Mouse (Mus musculus) liver, postnatal 0 days (tissue): ENCODE measurements around the gene Lcorl.

Experiments used
- CTCF ChIP-seq: sonication (generic); IDR thresholded peaks from 2 replicates; pipeline ENCODE4 v1.5.1; 2016; ENCODE audit warnings: antibody characterized with exemption, low read depth
- EP300 ChIP-seq: IDR thresholded peaks from 2 replicates; pipeline ENCODE4 v1.6.1; 2016; ENCODE audit warnings: antibody characterized with exemption, low read depth, mild to moderate bottlenecking

DNA sequence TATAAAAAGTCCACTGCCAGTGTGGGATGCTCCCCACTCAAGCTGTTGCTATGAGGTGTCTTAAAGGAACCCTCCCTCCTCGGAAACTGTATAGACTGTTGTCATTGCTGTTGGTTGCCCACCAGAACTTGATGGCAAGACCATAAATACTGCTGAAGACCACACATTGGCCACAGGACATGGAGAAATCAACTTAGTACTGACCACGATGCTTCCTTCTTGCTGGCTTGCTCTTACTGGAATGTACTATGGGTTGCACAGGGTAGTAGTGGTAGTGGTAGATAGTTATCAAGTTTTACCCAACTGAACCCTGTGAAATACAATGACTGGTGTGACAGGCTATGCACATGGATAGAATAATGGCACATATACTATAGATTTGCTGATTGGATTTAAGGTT lies 150.6 kb downstream of the Lcorl start:
- TF ChIP-seq CTCF, result no peak
- no peak for TF ChIP-seq EP300
